Mouse (Mus musculus): Measurements from ENCODE around the gene Brap.
"Not testable (repeated sequence)": the region's sequence is repeated elsewhere in the genome, so short reads cannot be mapped to it uniquely, and the experiment has no call there.

Gene Brap

DNA sequence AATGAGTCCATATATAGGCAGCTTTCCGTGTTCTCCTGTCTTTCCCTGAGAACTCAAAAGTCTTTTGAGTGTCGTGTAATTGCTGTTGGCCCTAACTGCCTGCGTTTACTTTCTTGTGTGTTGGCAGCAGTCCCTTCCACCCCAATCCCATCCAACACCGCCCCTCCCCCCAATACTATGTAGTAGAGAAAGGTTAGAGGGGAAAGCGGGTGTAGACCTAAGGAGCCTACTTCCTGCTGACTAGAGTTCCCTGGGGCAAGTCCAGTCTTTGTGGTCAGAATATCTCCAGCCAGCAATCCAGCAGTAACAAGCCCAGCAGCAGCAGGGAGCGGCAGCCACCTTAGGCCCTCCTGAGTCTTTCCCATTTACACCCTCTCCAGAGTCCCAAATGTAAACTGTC lies 8.0 kb downstream of the Brap start:
- DNase-seq (ENCODE audit: extremely low spot score, low spot score): no peak

DNA sequence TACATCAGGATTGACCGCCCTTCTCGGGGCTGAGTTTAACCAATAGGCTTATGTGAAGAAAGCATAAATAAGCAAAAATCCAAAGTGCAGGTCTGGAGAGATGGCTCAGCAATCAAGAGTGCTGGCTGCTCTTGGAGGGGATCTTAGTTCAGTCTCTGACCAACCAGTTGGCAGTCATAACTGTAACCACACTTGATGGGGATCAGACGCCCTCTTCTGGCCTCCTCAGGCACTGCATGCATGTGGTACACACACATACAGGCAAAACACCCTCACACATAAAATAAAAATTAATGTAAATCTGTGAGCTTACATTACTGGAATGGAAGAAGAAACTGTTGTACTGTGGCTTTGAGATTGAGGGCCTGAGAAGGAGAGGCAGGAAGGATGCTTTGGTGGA lies 10.0 kb downstream of the Brap start:
- no peak for DNase-seq (ENCODE audit: extremely low spot score, low spot score)

GRCm38 (mm10) chr5:121682250-121682649 lies 21.9 kb downstream of the Brap start:
- no peak for DNase-seq (ENCODE audit: extremely low spot score, low spot score)

GRCm38 (mm10) chr5:121685495-121685894 lies 25.1 kb downstream of the Brap start:
- no peak for DNase-seq (ENCODE audit: extremely low spot score, low spot score)

DNA sequence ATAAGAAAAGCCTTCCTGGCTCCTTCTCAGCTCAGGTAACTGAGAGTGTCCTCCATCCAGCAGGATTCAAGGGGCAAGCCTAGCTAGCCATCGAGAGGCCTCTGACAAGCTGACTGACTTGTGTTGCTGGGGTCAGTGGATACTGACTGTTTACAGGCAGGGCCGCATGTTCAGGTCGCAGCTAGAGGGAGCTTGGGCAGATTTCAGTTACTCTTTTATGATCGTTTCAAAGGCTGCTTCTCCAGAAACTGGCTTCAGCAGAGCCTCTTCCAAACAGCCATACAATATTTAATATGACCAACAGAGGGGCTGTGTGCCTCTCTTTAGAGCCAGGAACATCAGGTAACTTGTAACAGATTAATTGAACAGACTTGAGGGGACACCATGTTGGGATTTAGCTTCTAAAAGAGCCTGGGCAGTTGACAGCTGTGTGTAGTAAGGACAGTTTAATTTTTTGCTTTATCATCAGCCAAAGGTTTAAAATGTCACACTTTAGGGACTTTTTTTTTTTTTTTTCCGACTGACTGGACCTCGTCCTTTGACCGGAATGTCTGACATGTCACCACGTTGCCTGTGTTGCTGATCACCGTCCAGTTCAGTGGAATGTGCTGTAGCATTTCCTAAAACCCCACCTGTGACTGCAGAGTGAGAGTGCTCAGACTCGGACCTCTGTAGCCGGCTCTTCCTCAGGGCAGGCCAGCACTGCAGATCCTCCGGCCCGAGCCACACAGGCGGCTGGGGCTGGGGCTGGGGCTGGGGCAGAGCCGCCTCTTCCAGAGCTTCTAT lies 25.9 kb downstream of the Brap start:
- no peak for DNase-seq (ENCODE audit: extremely low spot score, low spot score)

DNA sequence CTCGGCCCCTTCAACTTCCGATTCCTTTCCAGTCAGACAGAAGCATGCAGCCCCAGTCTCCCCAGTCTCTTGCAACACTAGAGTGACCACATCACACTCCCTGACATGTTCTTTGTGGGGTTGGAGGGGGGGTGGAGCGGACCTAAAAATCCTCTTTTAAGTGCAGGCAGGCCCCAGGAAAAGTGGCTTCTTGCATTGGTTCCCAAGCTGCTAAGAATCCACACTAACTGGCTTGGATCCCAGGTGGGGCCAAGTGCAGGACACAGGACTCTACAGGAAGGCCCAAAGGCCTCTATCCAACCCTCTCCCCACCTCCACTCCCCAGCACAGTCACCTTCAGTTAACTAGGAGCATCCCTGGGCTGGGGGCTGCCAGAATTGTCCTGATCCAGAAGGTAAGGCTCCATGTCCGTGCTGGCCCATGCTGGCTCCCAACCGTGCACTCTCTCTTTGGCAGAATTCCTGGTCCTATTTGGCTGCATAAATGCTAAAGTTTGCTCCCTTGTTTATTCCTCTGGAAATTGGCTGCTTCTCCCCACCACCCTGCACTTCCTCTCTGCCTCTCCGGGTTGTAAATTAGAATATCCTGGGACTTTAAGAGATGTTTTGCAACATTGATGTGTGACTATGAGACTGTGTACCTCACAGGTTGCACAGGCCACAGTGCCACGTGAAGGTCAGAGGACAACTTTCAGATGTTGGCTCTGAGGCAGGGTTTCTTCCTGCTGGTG lies 30.3 kb downstream of the Brap start:
- no peak for DNase-seq (ENCODE audit: extremely low spot score, low spot score)

DNA sequence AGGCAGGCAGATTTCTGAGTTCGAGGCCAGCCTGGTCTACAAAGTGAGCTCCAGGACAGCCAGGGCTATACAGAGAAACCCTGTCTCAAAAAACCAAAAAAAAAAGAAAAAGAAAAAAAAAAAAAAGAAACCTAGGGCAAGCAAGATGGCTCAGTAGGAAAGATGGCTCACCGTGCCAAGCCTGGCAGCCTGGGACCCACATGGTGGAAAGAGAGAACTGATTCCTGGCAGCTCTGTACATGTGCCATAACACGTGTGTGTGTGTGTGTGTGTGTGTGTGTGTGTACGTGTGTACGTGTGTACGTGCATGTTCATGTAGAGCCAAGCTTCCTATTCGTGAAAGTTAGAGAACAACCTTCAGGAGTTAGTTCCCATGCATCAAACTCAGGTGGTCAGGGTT lies 31.1 kb downstream of the Brap start:
- not testable (repeated sequence) for DNase-seq (ENCODE audit: extremely low spot score, low spot score)

DNA sequence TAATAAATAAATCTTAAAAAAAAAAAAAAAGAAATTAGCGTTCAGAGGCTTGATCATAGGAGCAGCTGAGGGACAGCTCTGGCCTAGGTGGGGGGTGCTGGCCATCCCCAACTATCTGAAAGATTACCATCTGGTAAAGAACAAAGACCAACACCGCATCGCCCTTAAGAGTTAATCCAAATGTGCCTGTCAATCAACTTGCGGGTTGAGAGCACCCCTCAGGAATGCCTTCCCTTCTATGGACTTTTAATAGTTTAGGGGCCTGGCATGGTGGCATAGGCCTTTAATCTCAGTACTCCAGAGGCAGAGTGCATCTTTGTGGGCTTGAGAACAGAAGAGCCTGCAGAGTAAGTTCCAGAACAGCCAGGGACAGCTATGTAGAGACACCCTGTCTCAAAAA lies 32.5 kb downstream of the Brap start:
- DNase-seq (ENCODE audit: extremely low spot score, low spot score): no peak

DNA sequence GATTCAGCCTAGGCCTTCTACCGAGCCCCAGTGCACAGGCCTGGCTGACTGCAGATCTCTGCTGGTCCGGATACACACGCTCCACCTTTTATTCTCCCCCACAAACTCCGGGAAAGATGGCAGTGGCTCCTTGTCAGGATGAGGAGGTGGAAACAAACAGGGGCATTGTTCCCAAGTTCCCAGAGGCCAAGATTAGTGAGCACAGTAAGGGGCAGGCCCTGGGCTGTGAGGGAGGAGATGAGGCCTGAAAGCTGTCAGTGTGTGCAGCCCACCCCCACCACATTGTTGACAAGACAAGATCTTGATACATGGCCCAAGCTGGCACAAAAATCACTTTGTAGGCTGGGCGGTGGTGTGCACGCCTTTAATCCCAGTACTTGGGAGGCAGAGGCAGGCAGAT lies 36.4 kb downstream of the Brap start:
- no peak for DNase-seq (ENCODE audit: extremely low spot score, low spot score)

- no peak for DNase-seq (ENCODE audit: extremely low spot score, low spot score)
These were observed 39.5 kb downstream of the Brap start for GRCm38 (mm10) chr5:121699891-121700290.

DNA sequence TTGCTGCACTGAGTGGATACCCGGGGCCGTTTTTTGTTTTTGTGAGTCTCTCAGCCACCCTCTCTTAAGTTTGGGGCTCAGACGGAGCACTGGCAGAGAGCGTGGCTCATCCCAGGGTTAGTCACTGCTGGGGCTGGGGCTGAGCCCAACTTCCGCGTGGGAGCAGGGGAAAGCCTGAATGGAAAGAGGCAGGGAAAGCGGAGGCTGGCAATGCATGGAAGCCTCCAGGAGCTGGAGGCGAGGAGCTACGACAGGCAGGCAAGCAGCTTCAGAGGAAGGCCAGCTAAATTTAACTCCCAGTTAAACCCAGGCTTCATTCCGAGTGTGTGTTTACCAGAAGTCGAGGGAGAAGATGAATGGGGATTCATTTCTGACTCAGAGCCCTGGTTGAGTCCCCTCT lies 40.1 kb downstream of the Brap start:
- no peak for DNase-seq (ENCODE audit: extremely low spot score, low spot score)

- no peak for DNase-seq (ENCODE audit: extremely low spot score, low spot score)
These were observed 40.9 kb downstream of the Brap start for GRCm38 (mm10) chr5:121701111-121701769.

- DNase-seq (ENCODE audit: extremely low spot score, low spot score): no peak
These were observed 43.0 kb downstream of the Brap start for GRCm38 (mm10) chr5:121703341-121703740.

GRCm38 (mm10) chr5:121704512-121705248 lies 44.3 kb downstream of the Brap start:
- no peak for DNase-seq (ENCODE audit: extremely low spot score, low spot score)

DNA sequence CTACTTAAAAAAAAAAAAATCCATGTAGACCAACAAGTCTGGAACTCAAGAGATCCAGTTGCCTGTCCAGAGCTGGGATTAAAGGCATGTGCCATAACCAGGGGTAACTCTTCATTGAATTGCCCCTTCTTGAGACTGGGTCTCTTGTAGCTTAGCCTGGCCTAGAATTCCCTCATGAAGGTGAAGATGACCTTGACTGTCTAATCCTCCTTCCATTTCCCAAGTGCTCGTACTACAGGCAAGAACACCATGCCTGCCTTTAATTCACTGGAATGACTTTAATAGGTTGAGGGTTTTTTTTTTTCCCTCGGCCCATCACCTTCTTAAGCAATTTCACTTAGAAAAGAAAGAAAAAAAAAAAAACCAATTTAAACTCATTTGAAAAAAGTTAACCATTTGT lies 50.0 kb downstream of the Brap start:
- no peak for DNase-seq (ENCODE audit: extremely low spot score, low spot score)

DNA sequence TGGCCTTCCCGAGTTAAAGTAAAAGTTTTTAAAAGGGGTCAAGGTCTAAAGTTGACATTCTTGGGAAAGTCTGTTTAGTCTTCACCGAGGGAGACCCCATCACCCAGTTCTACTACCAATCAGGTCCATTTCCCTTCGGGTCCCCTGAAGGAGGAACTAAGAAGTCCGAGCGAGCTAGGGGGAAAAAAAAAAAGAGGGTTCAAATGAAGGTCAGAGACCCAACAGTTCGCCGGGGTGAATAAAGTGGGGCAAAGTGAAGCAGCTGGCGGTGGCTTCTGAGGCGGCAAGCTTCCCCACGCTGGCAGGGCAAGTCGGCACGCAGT lies 50.4 kb downstream of the Brap start:
- no peak for DNase-seq (ENCODE audit: extremely low spot score, low spot score)

- DNase-seq (ENCODE audit: extremely low spot score, low spot score): peak; percentile 93
These were observed 51.0 kb downstream of the Brap start, which contains the start of gene Atxn2 for GRCm38 (mm10) chr5:121711174-121711927. Gene Atxn2 (plus strand): TSS chr5:121711337.

DNA sequence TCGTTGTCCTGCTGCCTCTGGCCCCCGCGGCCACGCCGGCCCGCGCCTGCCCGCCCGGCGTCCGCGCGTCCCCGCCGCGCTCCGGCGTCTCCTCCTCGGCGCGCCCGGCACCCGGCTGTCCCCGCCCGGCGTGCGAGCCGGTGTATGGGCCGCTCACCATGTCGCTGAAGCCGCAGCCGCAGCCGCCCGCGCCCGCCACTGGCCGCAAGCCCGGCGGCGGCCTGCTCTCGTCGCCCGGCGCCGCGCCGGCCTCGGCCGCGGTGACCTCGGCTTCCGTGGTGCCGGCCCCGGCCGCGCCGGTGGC lies 51.5 kb downstream of the Brap start:
- DNase-seq (ENCODE audit: extremely low spot score, low spot score): no peak

DNA sequence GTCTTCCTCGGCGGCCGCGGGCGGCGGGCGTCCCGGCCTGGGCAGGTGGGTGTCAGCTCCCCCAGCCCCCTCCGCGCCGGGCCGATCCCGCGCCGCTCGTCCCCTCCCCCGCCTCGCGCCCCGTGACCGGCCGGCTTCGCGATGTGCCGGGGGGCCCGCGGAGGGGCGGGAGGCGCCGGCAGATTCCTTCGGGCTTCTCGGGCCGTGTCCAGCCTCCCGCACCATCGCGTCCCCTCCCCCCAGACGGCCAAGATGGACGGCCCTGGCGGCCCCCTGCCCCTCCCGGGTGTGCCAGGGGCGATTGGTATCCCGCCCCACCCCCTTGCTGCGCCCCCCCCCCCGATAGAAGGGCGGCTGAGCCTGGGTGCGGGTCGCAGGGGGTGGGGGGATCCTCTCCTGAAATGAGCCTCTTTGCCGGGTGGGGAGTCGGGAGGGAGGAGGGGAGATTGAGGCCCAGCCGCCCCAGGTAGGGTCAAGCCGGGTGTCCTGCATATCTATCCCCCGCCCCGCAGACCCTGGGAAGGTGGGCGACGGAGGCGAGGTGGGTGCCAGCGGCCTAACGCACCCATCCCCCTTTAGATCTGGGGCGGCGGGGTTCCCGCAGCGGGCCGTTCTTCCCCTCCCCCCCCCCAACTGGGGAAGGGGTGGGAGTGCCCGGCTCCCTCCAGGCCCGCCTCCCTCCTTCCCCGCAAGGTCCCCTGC lies 52.0 kb downstream of the Brap start:
- peak; percentile 73 for DNase-seq (ENCODE audit: extremely low spot score, low spot score)

- DNase-seq (ENCODE audit: extremely low spot score, low spot score): peak; percentile 65
These were observed 52.7 kb downstream of the Brap start for GRCm38 (mm10) chr5:121712934-121713538.

All from neural tube, embryonic 10.5 days (tissue).